Mouse (Mus musculus): ENCODE data around the gene Slc13a3. TPM values are rescaled to one million over a fixed set of nuclear protein-coding genes. Genes with fewer than 3 reads are reported as not detected.

The Slc13a3 gene
- polyA plus RNA-seq (2017; shearing (Covaris generic)), result not detected

GRCm38 (mm10) chr2:165473003-165473402 is at the start of gene Slc13a3:
Gene Slc13a3 (minus strand): TSS chr2:165473230.

GRCm38 (mm10) chr2:165503259-165504203 is 30.5 kb upstream of the Slc13a3 start, which contains the start of gene Slc2a10:
Gene Slc2a10 (plus strand): TSS chr2:165503787.

GRCm38 (mm10) chr2:165492648-165493553 is 19.9 kb upstream of the Slc13a3 start, which contains the start of gene Trp53rka:
Gene Trp53rka (minus strand): TSS chr2:165493324.

GRCm38 (mm10) chr2:165387844-165388495 is 85.1 kb downstream of the Slc13a3 start, which contains the start of gene Zfp334:
Gene Zfp334 (minus strand): TSS chr2:165388259.

GRCm38 (mm10) chr2:165368496-165368895 is 104.5 kb downstream of the Slc13a3 start, which contains the start of gene Zfp663:
Gene Zfp663 (minus strand): TSS chr2:165368729.

Other genes starting within 250 kb of the Slc13a3 start
- gene Cdh22, start 238.4 kb downstream of the Slc13a3 start, polyA plus RNA-seq (2017; shearing (Covaris generic)), result not detected
- gene Slc35c2, start 185.4 kb downstream of the Slc13a3 start, polyA plus RNA-seq (2017; shearing (Covaris generic)), result 62.6 TPM
- 59.5 TPM for gene Elmo2, start 146.8 kb downstream of the Slc13a3 start, polyA plus RNA-seq (2017; shearing (Covaris generic))
- gene Zfp663, start 104.5 kb downstream of the Slc13a3 start, polyA plus RNA-seq (2017; shearing (Covaris generic)), result not detected
- not detected for gene Zfp334, start 85.0 kb downstream of the Slc13a3 start, polyA plus RNA-seq (2017; shearing (Covaris generic))
- not detected for gene Ocstamp, start 72.8 kb downstream of the Slc13a3 start, polyA plus RNA-seq (2017; shearing (Covaris generic))
- gene Trp53rka, start 20.1 kb upstream of the Slc13a3 start, polyA plus RNA-seq (2017; shearing (Covaris generic)), result 3.7 TPM
- gene Slc2a10, start 30.6 kb upstream of the Slc13a3 start, polyA plus RNA-seq (2017; shearing (Covaris generic)), result not detected
- 15.3 TPM for gene Eya2, start 121.8 kb upstream of the Slc13a3 start, polyA plus RNA-seq (2017; shearing (Covaris generic))